Mouse (Mus musculus) 416B (cell line): ENCODE measurements around the gene Olfr616.
"Not testable (repeated sequence)": the region's sequence is repeated elsewhere in the genome, so short reads cannot be mapped to it uniquely, and the experiment has no call there.

ENCODE experiments used
- DNase-seq: peaks from one replicate; pipeline ENCODE4 v3.0.0; 2011; ENCODE audit warnings: low read depth

The Olfr616 gene

GRCm38 (mm10) chr7:103569043-103569442, at the start of gene Olfr616:
TSS of gene Olfr616 (minus strand) at chr7:103569143.
- DNase-seq = no peak

GRCm38 (mm10) chr7:103612434-103612833, 43.5 kb upstream of the Olfr616 start, which contains the start of gene Olfr620:
TSS of gene Olfr620 (minus strand) at chr7:103612534.
- DNase-seq = no peak

- DNase-seq = peak; percentile 85
These were observed 38.5 kb upstream of the Olfr616 start for GRCm38 (mm10) chr7:103607425-103607824.

GRCm38 (mm10) chr7:103600275-103600674, 31.3 kb upstream of the Olfr616 start, which contains the start of gene Olfr619:
TSS of gene Olfr619 (plus strand) at chr7:103600575.
- DNase-seq = no peak

- DNase-seq = no peak
These were observed 20.9 kb upstream of the Olfr616 start, which contains the start of gene Olfr618 for GRCm38 (mm10) chr7:103589803-103590202. TSS of gene Olfr618 (plus strand) at chr7:103590103.

DNA sequence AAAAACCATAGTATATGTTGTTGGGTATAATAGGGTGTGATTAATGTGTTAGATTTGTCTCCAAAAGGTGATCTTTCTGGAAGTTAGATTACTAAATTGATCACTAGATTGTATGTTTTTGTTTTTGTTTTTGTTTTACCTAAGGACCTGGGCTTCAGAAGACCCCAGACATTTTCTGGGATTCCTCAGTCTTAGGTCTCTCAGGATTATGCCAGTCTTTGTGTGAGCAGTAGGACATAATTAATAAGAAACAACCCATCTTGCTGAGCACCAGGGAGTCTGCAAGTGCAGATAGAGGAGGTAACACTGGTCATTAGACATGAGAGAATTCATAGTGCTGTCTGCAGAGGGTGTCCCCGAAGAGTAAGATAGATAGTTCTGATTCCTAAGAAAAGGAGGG, 3.8 kb upstream of the Olfr616 start, which contains the start of gene Olfr617:
Olfr617 (plus strand) TSS at position 301 of the 400 bp plus-strand sequence.
- no peak for DNase-seq

- no peak for DNase-seq
These were observed 13.2 kb downstream of the Olfr616 start, which contains the start of gene Olfr615 for GRCm38 (mm10) chr7:103555779-103556178. TSS of gene Olfr615 (plus strand) at chr7:103556079.

DNA sequence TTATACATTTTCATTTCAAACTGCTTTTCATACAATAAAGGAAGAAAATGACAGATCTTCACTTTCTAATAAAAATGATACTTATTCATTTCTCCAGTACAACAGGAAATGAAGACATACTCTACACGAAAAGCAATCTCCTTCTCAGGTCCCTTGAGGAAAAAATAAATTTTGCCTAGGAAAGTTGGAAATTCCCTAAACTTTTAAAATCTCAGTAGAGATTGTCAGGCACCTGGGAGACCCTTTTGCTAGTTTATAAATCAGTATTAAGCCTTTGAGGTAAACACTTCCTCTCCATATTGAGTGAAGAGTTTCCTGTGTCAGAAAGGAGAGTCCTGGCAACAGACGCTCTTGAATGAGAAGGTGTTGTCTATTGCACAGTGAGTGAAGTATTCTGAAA, 21.2 kb downstream of the Olfr616 start, which contains the start of gene Olfr613:
Olfr613 (plus strand) TSS at position 301 of the 400 bp plus-strand sequence.
- DNase-seq = no peak

DNA sequence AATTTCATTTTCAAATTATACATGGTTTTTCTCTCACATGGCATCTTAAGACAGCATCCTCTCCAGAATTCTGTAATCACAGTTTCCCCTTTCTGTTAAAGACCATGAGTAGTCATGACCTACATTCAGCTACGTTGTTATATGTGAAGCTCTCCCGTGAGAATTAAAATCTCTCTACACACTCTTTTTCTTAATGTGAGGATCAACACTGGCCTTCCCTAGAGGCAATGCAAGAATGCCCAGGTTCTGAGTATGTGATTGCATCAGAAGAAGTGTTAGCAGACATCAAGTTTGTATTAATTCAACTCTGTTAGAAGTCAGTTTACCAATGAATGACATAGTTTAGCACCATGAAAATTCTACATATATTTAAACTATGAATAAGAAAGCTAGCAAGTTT, 26.3 kb downstream of the Olfr616 start, which contains the start of gene Olfr612:
Olfr612 (minus strand) TSS at position 101 of the 400 bp plus-strand sequence.
- DNase-seq = not testable (repeated sequence)

DNA sequence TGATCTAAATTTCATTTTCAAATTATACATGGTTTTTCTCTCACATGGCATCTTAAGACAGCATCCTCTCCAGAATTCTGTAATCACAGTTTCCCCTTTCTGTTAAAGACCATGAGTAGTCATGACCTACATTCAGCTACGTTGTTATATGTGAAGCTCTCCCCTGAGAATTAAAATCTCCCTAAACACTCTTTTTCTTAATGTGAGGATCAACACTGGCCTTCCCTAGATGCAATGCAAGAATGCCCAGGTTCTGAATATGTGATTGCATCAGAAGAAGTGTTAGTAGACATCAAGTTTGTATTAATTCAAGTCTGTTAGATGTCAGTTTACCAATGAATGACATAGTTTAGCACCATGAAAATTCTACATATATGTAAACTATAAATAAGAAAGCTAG, 48.2 kb downstream of the Olfr616 start, which contains the start of gene Olfr611:
Olfr611 (minus strand) TSS at position 101 of the 400 bp plus-strand sequence.
- not testable (repeated sequence) for DNase-seq
